Comparison of ENCODE assay signal across 9 mouse cellular contexts in genomic region chr7:127020491-127020890, GRCm38 (mm10). TPM values are rescaled to one million over a fixed set of nuclear protein-coding genes. Genes with fewer than 3 reads are reported as not detected.
DNase-seq lines count a peak whose midpoint lies in the region; ATAC-seq and TF ChIP-seq lines count a peak whose summit lies in the region.
"Had no signal": no experiment of that assay in that cellular context is flagged by ENCODE, and none has a peak within 500 bp of the region (broad histone marks: within the 10 kb centered on the region; RNA-seq: fewer than 3 reads in every experiment).

No protein-coding gene starts in this region.

- H3K4me2 ChIP-seq in forebrain, embryonic 14.5 days (ENCODE audit: low read length): peak overlapping the region; percentile 64
- H3K4me2 ChIP-seq in liver, embryonic 15.5 days: peak overlapping the region; percentile 70

- H3K9ac ChIP-seq in ES-Bruce4 (ENCODE audit: low read depth, poor library complexity, severe bottlenecking): peak overlapping the region; percentile 57
- peak overlapping the region; percentile 85 for H3K9ac ChIP-seq in forebrain, embryonic 14.5 days (ENCODE audit: low read length)
- H3K9ac ChIP-seq in liver, embryonic 15.5 days: peak overlapping the region; percentile 34; the same call in 1 of the 2 replicates

- no peaks in the 10 kb centered on the region for H3K27me3 ChIP-seq in heart, embryonic 10.5 days (ENCODE audit: insufficient read depth, poor library complexity, severe bottlenecking)
- no peaks in the 10 kb centered on the region for H3K27me3 ChIP-seq in ES-Bruce4 (ENCODE audit: control insufficient read depth, insufficient read depth, low read length, poor library complexity, severe bottlenecking)
- no peaks in the 10 kb centered on the region for H3K27me3 ChIP-seq in forebrain, embryonic 14.5 days (replicated peaks; ENCODE audit: control insufficient read depth, insufficient read depth, low read length)
- no peaks in the 10 kb centered on the region for H3K27me3 ChIP-seq in liver, embryonic 15.5 days
- H3K27me3 ChIP-seq: CH12.LX had no signal

- no peaks in the 10 kb centered on the region for H3K9me3 ChIP-seq in heart, embryonic 10.5 days
- H3K9me3 ChIP-seq in ES-Bruce4 (replicated peaks; ENCODE audit: control insufficient read depth, insufficient read depth, low read length, poor library complexity, severe bottlenecking): no peaks in the 10 kb centered on the region
- no peaks in the 10 kb centered on the region for H3K9me3 ChIP-seq in forebrain, embryonic 14.5 days (replicated peaks; ENCODE audit: control insufficient read depth, low read length)
- no peaks in the 10 kb centered on the region for H3K9me3 ChIP-seq in liver, embryonic 15.5 days (replicated peaks)

- DNase-seq in heart, embryonic 10.5 days (ENCODE audit: low spot score): no peak
- no peak for DNase-seq in heart, adult 11 months
- DNase-seq in forebrain, embryonic 14.5 days (ENCODE audit: low spot score): no peak
- no peak for DNase-seq in right cerebral cortex, postnatal 14 days
- no peak for DNase-seq in adrenal gland, adult 8-10 months

- peaks cover 33% of the 10 kb centered on the region for H3K36me3 ChIP-seq in heart, embryonic 10.5 days
- peaks cover 26% of the 10 kb centered on the region for H3K36me3 ChIP-seq in ES-Bruce4 (ENCODE audit: control insufficient read depth, insufficient read depth, low read length, poor library complexity, severe bottlenecking)
- H3K36me3 ChIP-seq in forebrain, embryonic 14.5 days (ENCODE audit: control insufficient read depth, insufficient read depth, low read length): peaks cover 39% of the 10 kb centered on the region
- H3K36me3 ChIP-seq in liver, embryonic 15.5 days (replicated peaks): peaks cover 38% of the 10 kb centered on the region

- WGBS in heart, embryonic 10.5 days: 54% methylated on average over 5 of the region's 5 CpGs
- 24% methylated on average over 5 of the region's 5 CpGs for WGBS in forebrain, embryonic 14.5 days
- WGBS in liver, embryonic 15.5 days (ENCODE audit: insufficient replicate concordance): 61% methylated on average over 5 of the region's 5 CpGs

- no peak for ATAC-seq in forebrain, embryonic 14.5 days
- ATAC-seq in liver, embryonic 15.5 days (ENCODE audit: insufficient read depth): no peak
- ATAC-seq in granulocyte monocyte progenitor cell, adult 5-6 weeks (replicated peaks; ENCODE audit: poor library complexity, severe bottlenecking): no peak

- peaks cover 88% of the 10 kb centered on the region for H3K4me1 ChIP-seq in heart, embryonic 10.5 days
- no peaks in the 10 kb centered on the region for H3K4me1 ChIP-seq in ES-Bruce4 (ENCODE audit: control insufficient read depth, insufficient read depth, low read length)
- H3K4me1 ChIP-seq in forebrain, embryonic 14.5 days (ENCODE audit: control insufficient read depth, insufficient read depth, low read length): peaks cover 47% of the 10 kb centered on the region
- H3K4me1 ChIP-seq in liver, embryonic 15.5 days (replicated peaks): peaks cover 74% of the 10 kb centered on the region

- TF ChIP-seq EP300 in ES-Bruce4 (IDR thresholded peaks at IDR 0.05; ENCODE audit: insufficient read depth, low read depth, low read length): no peak

- no peak for TF ChIP-seq CTCF in ES-Bruce4 (IDR thresholded peaks at IDR 0.05; ENCODE audit: low read depth, low read length)

- H3K4me3 ChIP-seq in heart, embryonic 10.5 days: peak overlapping the region; percentile 65
- peak overlapping the region; percentile 64 for H3K4me3 ChIP-seq in ES-Bruce4 (ENCODE audit: low read depth, low read length)
- peak overlapping the region; percentile 50 for H3K4me3 ChIP-seq in forebrain, embryonic 14.5 days (ENCODE audit: low read depth, low read length)
- peak overlapping the region; percentile 39 for H3K4me3 ChIP-seq in liver, embryonic 15.5 days (replicated peaks)

- TF ChIP-seq POLR2A in ES-Bruce4 (IDR thresholded peaks at IDR 0.05; ENCODE audit: insufficient read depth, low read length): no peak

- peak overlapping the region; percentile 86 for H3K27ac ChIP-seq in heart, embryonic 10.5 days
- H3K27ac ChIP-seq in ES-Bruce4 (ENCODE audit: insufficient read depth, low read length): no peak overlapping the region
- peak overlapping the region; percentile 85 for H3K27ac ChIP-seq in forebrain, embryonic 14.5 days (ENCODE audit: low read depth, low read length)
- no peak overlapping the region; the same call in 1 of the 2 replicates for H3K27ac ChIP-seq in liver, embryonic 15.5 days (replicated peaks)

RNA-seq across cellular contexts. Expression of gene Gm42742, which starts 0.4 kb away (rescaled TPM):
- 20.6 and 46.6 TPM in 2 replicates for polyA plus RNA-seq in heart, embryonic 10.5 days (2016; fragmentation: Nextera tagmentation; extraction: Ambion mirVana)
- 2.2 and 23.9 TPM in 2 replicates for polyA plus RNA-seq in ES-Bruce4 (2011; ENCODE audit: insufficient read depth, insufficient read length, low read depth, missing spikeins)
- polyA plus RNA-seq in forebrain, embryonic 14.5 days (2014; fragmentation: Nextera tagmentation; extraction: Ambion mirVana): 65.0 and 68.5 TPM in 2 replicates
- polyA plus RNA-seq in liver, embryonic 15.5 days (2015; fragmentation: Nextera tagmentation; extraction: Ambion mirVana): 3.6 and 4.0 TPM in 2 replicates
- total RNA-seq in granulocyte monocyte progenitor cell, adult 5-6 weeks (2014; fragmentation: Nextera tagmentation): 2.3 and 28.3 TPM in 2 replicates
- 32.7 and 35.4 TPM in 2 replicates for total RNA-seq in granulocyte monocyte progenitor cell, adult 5-6 weeks (2017)
- total RNA-seq in adrenal gland, adult 8-10 months (2022): 10 to 100 TPM in 3 of 4 experiments, 1 to 10 TPM in 1; 5.5 to 40.3 (median 28.9) TPM

RNA-seq across cellular contexts. Expression of gene Prrt2, which starts 0.5 kb away (rescaled TPM):
- 2.4 and 3.2 TPM in 2 replicates for polyA plus RNA-seq in heart, embryonic 10.5 days (2016; fragmentation: Nextera tagmentation; extraction: Ambion mirVana)
- polyA plus RNA-seq in ES-Bruce4 (2011; ENCODE audit: insufficient read depth, insufficient read length, low read depth, missing spikeins): 3.5 and 6.7 TPM in 2 replicates
- 13.7 and 20.1 TPM in 2 replicates for polyA plus RNA-seq in forebrain, embryonic 14.5 days (2014; fragmentation: Nextera tagmentation; extraction: Ambion mirVana)
- 0.13 and 0.56 TPM in 2 replicates for polyA plus RNA-seq in liver, embryonic 15.5 days (2015; fragmentation: Nextera tagmentation; extraction: Ambion mirVana)
- total RNA-seq in granulocyte monocyte progenitor cell, adult 5-6 weeks (2014; fragmentation: Nextera tagmentation): 1.8 and 6.9 TPM in 2 replicates
- total RNA-seq in granulocyte monocyte progenitor cell, adult 5-6 weeks (2017): 0.43 and 1.6 TPM in 2 replicates
- total RNA-seq in adrenal gland, adult 8-10 months (2022): 1 to 10 TPM; 2.4 to 8.7 (median 6.4) TPM
- total RNA-seq: CH12.LX had no signal

RNA-seq across cellular contexts. Expression of gene Pagr1a, which starts 3.3 kb away (rescaled TPM):
- polyA plus RNA-seq in heart, embryonic 10.5 days (2016; fragmentation: Nextera tagmentation; extraction: Ambion mirVana): 64.1 and 99.6 TPM in 2 replicates
- polyA plus RNA-seq in ES-Bruce4 (2011; ENCODE audit: insufficient read depth, insufficient read length, low read depth, missing spikeins): 12.7 and 27.9 TPM in 2 replicates
- 22.3 and 25.1 TPM in 2 replicates for polyA plus RNA-seq in forebrain, embryonic 14.5 days (2014; fragmentation: Nextera tagmentation; extraction: Ambion mirVana)
- 32.8 and 39.1 TPM in 2 replicates for polyA plus RNA-seq in liver, embryonic 15.5 days (2015; fragmentation: Nextera tagmentation; extraction: Ambion mirVana)
- 17.5 and 50.8 TPM in 2 replicates for total RNA-seq in granulocyte monocyte progenitor cell, adult 5-6 weeks (2014; fragmentation: Nextera tagmentation)
- 3.4 and 27.2 TPM in 2 replicates for total RNA-seq in granulocyte monocyte progenitor cell, adult 5-6 weeks (2017)
- total RNA-seq in adrenal gland, adult 8-10 months (2022): 10 to 100 TPM in 3 of 4 experiments, 1 to 10 TPM in 1; 7.5 to 36.1 (median 14.3) TPM

RNA-seq across cellular contexts. Expression of gene Pagr1b, which starts 4.2 kb away (rescaled TPM):
- polyA plus RNA-seq in heart, embryonic 10.5 days (2016; fragmentation: Nextera tagmentation; extraction: Ambion mirVana): 0.41 TPM in 1 of 2 replicates, not detected in the other
- 22.1 and 26.6 TPM in 2 replicates for polyA plus RNA-seq in ES-Bruce4 (2011; ENCODE audit: insufficient read depth, insufficient read length, low read depth, missing spikeins)
- 0.34 and 0.74 TPM in 2 replicates for polyA plus RNA-seq in forebrain, embryonic 14.5 days (2014; fragmentation: Nextera tagmentation; extraction: Ambion mirVana)
- polyA plus RNA-seq in liver, embryonic 15.5 days (2015; fragmentation: Nextera tagmentation; extraction: Ambion mirVana): not detected in 2 replicates
- not detected in 2 replicates for total RNA-seq in granulocyte monocyte progenitor cell, adult 5-6 weeks (2014; fragmentation: Nextera tagmentation)
- total RNA-seq in granulocyte monocyte progenitor cell, adult 5-6 weeks (2017): 10.5 TPM in 1 of 2 replicates, not detected in the other
- total RNA-seq in adrenal gland, adult 8-10 months (2022): 1 to 10 TPM in 1 of 4 experiments, not detected in 3; 1.5 TPM

RNA-seq across cellular contexts. Expression of gene Mvp, which starts 6.1 kb away (rescaled TPM):
- 8.4 and 9.9 TPM in 2 replicates for polyA plus RNA-seq in heart, embryonic 10.5 days (2016; fragmentation: Nextera tagmentation; extraction: Ambion mirVana)
- 17.9 and 18.8 TPM in 2 replicates for polyA plus RNA-seq in ES-Bruce4 (2011; ENCODE audit: insufficient read depth, insufficient read length, low read depth, missing spikeins)
- 1.8 and 2.7 TPM in 2 replicates for polyA plus RNA-seq in forebrain, embryonic 14.5 days (2014; fragmentation: Nextera tagmentation; extraction: Ambion mirVana)
- polyA plus RNA-seq in liver, embryonic 15.5 days (2015; fragmentation: Nextera tagmentation; extraction: Ambion mirVana): 9.2 TPM in 2 replicates
- total RNA-seq in granulocyte monocyte progenitor cell, adult 5-6 weeks (2014; fragmentation: Nextera tagmentation): 9.8 and 13.1 TPM in 2 replicates
- 17.7 and 22.1 TPM in 2 replicates for total RNA-seq in granulocyte monocyte progenitor cell, adult 5-6 weeks (2017)
- total RNA-seq in adrenal gland, adult 8-10 months (2022): 100 to 1,000 TPM; 117 to 186 (median 125) TPM

Comparison
In these comparisons a context has a peak if more than half of its experiments do, and no peak if none do; other contexts are left out.
1. H3K27ac ChIP-seq: peak in heart, embryonic 10.5 days (single experiment) and forebrain, embryonic 14.5 days (single experiment); none in ES-Bruce4 (single experiment) and liver, embryonic 15.5 days (single experiment).
2. H3K9ac ChIP-seq: peak in every context shown above with its lines; median percentile 85 in forebrain, embryonic 14.5 days; 57 in ES-Bruce4; 34 in liver, embryonic 15.5 days.
3. Peak in every context shown above with its lines, with median percentiles within 50 percentile points of each other: H3K4me3 ChIP-seq.